Mouse (Mus musculus): Measurements from ENCODE around the gene Bco2.

Gene Bco2

DNA sequence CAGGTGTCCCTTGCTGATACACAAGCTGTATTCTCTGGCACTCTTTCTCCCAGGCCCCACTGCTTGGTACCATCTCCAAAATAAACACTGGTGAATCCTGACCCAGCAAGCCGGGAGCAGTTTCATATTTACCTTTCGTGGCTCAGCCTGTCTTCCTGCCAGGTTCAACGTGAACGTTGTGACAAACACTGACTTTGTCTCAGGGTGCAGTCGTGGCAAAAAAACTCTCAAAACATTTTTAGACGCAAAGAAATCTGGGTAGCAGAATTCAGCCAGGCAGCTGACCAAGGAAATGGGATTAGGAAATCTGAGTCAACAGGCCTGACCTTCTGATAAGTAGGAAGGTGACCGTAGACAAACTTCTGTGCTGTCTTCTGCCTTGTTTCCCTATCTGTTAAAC is 47.4 kb downstream of the Bco2 start:
- no peak for DNase-seq

GRCm38 (mm10) chr9:50505405-50505804 is 49.6 kb downstream of the Bco2 start:
- no peak for DNase-seq

GRCm38 (mm10) chr9:50502949-50503348 is 52.0 kb downstream of the Bco2 start:
- no peak for DNase-seq

DNA sequence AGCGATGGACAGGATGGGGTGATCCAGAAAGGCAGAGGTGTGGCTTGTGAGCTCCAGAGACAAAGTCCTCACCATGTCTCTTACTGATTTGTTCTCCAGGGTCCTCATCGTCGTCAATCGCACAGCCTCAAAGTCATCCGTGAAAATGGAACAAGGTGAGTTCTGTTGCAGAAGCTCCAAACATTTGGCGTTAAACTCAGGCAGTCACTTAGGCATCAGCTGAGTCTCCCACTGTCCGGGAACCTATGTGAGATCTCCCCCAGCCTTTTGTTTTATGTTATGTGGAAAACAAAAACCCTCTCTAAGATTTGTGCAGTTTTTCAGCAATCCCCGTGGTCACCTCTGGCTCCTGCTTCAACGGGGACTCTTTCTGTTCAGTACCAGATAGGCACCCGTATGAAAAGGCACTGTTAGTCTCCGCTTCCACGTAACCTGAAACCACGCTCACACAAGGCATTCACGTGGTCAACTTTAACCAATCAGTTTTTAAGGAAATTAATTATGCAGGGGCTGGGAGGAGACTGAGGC is 53.9 kb downstream of the Bco2 start:
- DNase-seq: no peak

DNA sequence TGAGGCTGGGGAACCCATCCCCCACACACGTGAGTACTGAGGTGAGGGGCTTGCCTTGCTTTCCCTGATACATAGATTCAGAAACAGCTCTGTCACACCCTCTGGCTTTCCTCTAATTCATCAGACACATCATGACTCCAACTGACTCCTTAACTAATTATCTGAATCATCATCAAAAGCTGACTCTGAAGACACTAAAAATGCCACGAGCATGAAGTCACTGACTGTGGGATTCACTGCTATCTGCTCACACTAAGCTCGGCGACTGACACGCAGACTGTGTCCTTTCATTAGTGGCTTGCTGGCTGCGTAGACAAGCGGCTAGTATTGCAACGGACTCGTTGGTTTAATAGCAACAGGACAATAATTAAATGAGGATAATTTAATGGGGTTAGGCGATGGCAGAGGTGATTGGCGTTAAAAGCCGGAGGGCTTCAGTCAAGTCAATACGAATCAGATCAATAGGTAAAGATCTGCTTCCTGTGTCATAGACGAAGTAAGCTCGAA is 54.5 kb downstream of the Bco2 start:
- no peak for DNase-seq

DNA sequence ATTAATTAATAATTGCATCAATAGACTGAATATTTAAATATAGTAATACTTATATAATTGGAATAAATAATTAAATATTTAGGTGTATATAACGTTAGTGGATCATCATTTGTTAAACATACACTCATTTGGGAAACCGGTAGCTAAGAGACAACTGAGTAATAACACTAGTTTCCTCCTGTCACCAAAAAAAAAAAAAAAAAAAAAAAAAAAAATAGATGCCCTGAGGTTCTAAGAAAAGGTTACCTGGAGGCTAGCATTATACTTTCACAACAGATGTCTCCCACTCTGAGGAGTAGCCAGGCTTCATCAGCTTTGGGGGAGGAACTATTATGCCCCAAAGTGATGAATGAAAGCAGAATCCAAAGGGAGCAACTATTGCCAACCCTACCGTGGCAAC is 55.2 kb downstream of the Bco2 start:
- no peak for DNase-seq

- no peak for DNase-seq
Observed at GRCm38 (mm10) chr9:50498815-50499214, 56.2 kb downstream of the Bco2 start.

GRCm38 (mm10) chr9:50497536-50497935 is 57.4 kb downstream of the Bco2 start:
- no peak for DNase-seq

GRCm38 (mm10) chr9:50497076-50497475 is 57.9 kb downstream of the Bco2 start:
- no peak for DNase-seq

- DNase-seq: no peak
Observed at GRCm38 (mm10) chr9:50496546-50496945, 58.4 kb downstream of the Bco2 start.

DNA sequence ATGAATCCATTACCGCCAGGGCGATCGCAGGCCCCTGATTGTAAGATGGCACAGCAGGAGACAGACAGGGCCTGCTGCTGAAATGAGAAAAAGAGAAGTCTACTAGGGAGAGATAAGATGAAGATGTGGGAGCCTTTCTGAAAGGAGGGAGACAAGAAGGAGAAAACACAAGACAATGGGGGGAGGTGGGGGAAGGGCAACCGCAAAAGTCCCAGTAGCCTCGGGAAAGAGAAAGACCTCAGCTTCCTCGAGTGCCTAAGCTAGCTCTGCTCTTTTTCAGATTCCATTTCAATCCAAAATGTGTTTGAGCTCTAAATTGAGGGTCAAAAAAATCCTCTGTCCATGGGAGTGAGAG is 58.9 kb downstream of the Bco2 start:
- no peak for DNase-seq

DNA sequence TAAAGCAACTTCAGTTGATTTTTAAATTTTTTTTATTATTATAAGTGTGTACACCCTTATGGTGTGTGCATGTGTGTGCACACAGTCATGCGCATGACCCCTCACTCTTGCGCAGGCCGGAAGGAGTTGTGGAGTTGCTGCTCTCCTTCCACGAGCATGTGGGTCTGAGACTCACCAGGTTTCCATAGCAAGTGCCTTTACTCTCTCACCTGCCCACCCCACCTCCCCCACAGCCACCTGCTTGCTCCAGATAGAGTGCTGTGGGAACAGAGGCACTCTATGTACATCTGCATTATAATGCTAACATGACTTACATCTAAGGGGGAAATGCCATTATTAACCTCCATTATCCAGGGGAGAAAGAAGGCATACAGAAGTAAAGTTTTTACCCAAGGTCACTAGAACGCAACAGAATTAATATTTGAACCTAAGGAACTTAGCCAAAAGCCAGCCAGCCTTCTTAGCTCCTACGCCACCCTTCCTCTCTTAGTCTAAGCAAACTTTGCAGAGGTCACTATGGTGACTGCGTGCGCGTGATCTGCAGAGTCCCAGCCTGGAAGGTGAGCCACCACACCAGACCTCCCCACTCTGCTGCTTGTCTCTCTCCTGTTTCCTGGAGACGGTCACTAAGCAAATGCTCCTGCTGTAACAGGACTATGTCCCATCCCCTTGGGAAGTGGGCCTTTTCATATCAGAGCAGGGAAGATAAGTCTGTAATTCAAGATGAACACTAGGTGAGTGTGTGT is 59.4 kb downstream of the Bco2 start:
- DNase-seq: no peak

GRCm38 (mm10) chr9:50494311-50494710 is 60.7 kb downstream of the Bco2 start, which contains the start of gene Plet1:
Gene Plet1, plus strand, starts transcription at chr9:50494525.
- DNase-seq: no peak

DNA sequence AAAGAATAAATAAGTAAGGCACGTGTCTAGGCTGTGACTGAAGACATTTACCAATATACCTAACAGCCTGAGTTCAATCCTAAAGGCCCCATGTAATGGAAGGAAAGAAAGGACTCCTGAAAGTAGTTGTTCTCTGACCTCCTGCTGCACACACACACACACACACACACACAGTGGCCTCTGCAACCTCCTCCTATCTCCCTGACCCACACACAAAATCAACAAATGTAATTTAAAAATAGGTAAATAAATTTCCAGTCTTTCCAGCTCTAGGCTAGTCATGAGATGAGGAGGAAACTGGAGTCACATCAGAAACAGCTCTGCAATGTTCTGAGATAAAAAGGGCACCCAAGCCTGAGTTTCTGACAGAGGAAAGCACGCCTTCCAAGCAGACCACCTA is 61.2 kb downstream of the Bco2 start:
- no peak for DNase-seq

DNA sequence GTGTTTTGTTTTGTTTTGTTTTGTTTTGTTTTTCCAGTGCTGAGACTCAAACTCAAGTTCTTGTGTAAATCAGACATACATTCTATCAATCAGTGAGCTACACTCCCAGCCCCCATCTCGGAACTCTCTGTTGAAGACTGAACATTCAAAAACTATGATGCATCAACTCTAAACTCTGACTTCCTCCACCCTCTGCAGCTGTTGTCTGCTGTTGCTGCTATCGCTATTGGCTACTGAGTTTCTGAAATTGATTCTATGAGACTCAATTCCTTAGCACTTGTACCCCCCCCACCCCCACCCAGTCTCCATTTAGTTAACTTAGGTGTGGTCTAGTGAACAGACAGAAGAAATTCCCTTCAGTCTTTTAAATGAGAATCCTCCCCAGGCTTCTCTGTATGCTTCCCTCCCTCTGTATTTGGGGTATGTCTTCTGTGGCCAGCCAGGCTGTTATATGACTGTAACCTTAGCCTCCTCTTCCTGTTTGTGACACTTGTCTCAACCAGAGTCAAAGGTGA is 63.4 kb downstream of the Bco2 start:
- no peak for DNase-seq

DNA sequence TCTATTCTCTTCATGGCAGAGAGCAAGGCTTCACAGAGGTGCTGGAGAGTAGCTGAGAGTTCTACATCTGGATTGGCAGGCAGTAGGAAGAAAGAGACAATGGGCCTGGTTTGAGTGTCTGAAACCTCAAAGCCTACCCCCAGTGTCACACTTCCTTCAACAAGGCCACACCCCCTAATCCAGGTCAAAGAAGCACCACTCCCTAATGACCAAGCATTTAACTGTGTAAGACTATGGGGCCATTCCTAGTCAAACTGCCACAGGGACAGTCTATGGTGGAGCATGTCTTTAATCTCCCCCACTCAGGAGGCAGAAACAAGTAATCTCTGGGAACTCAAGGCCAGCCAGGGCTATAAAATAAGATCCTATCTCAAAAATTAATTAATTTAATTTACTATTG is 64.1 kb downstream of the Bco2 start:
- no peak for DNase-seq

DNA sequence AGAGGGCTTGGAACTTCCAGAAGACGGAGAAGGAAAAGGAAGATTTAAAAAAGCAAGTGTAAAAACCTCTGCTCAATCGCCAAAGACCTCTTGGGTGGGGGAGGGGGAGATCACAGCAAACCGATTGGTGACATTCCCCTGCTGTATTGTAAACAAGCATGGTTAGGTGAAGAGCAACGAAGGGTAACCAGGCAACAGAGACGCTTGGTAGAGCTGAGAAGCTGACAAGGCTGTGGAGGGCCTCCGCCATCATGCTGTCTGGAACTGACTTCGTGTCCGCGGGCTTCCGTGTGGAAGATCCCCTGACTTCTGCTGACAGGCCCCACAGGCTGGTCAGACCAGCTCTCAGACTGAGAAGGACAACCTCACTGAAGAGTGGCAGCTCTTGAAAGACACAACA is 69.5 kb downstream of the Bco2 start:
- no peak for DNase-seq

Measured in right cerebral cortex, postnatal 14 days (tissue).